Mouse (Mus musculus): ENCODE measurements around the gene Mypn. TPM values are rescaled to one million over a fixed set of nuclear protein-coding genes. Genes with fewer than 3 reads are reported as not detected.

Mypn gene
- polyA plus RNA-seq, 1 experiment from 2014 or later: 0.14 TPM

- no peaks in the 10 kb centered on the region for H3K27me3 ChIP-seq
- H3K4me2 ChIP-seq: no peak overlapping the region
- 34% methylated on average over 8 of the region's 8 CpGs for WGBS
- H3K4me1 ChIP-seq: no peaks in the 10 kb centered on the region
- H3K4me3 ChIP-seq: no peak overlapping the region
- no peak for ATAC-seq (ENCODE audit: insufficient number of reproducible peaks, insufficient read depth, low FRiP score, low TSS enrichment, low read depth)
- H3K36me3 ChIP-seq: no peaks in the 10 kb centered on the region
- H3K27ac ChIP-seq: no peak overlapping the region
- no peaks in the 10 kb centered on the region for H3K9me3 ChIP-seq
- no peak overlapping the region for H3K9ac ChIP-seq
These were observed 81.2 kb downstream of the Mypn start for GRCm38 (mm10) chr10:63122516-63122915.

GRCm38 (mm10) chr10:63121961-63122360 is 81.8 kb downstream of the Mypn start:
- Histone ChIP-seq H3K36me3 (no peaks in the 10 kb centered on the region), H3K4me3 (no peak overlapping the region), H3K4me1 (no peaks in the 10 kb centered on the region), H3K9me3 (no peaks in the 10 kb centered on the region), H3K4me2 (no peak overlapping the region), H3K27ac (no peak overlapping the region), H3K27me3 (no peaks in the 10 kb centered on the region), H3K9ac (no peak overlapping the region)
- no peak for ATAC-seq (ENCODE audit: insufficient number of reproducible peaks, insufficient read depth, low FRiP score, low TSS enrichment, low read depth)
- WGBS: 86% methylated on average over 14 of the region's 14 CpGs

GRCm38 (mm10) chr10:63119916-63120315 is 83.8 kb downstream of the Mypn start:
- Histone ChIP-seq H3K4me1 (no peaks in the 10 kb centered on the region), H3K36me3 (no peaks in the 10 kb centered on the region), H3K27ac (no peak overlapping the region), H3K27me3 (no peaks in the 10 kb centered on the region), H3K9ac (no peak overlapping the region), H3K4me3 (no peak overlapping the region), H3K9me3 (no peaks in the 10 kb centered on the region), H3K4me2 (no peak overlapping the region)
- ATAC-seq (ENCODE audit: insufficient number of reproducible peaks, insufficient read depth, low FRiP score, low TSS enrichment, low read depth): no peak
- WGBS: 77% methylated on average over 14 of the region's 14 CpGs

GRCm38 (mm10) chr10:63117583-63117982 is 86.2 kb downstream of the Mypn start:
- ATAC-seq (ENCODE audit: insufficient number of reproducible peaks, insufficient read depth, low FRiP score, low TSS enrichment, low read depth): no peak
- Histone ChIP-seq H3K4me1 (no peaks in the 10 kb centered on the region), H3K9ac (no peak overlapping the region), H3K27ac (no peak overlapping the region), H3K36me3 (no peaks in the 10 kb centered on the region), H3K27me3 (no peaks in the 10 kb centered on the region), H3K9me3 (no peaks in the 10 kb centered on the region), H3K4me2 (no peak overlapping the region), H3K4me3 (no peak overlapping the region)
- WGBS: 92% methylated on average over 8 of the region's 8 CpGs

DNA sequence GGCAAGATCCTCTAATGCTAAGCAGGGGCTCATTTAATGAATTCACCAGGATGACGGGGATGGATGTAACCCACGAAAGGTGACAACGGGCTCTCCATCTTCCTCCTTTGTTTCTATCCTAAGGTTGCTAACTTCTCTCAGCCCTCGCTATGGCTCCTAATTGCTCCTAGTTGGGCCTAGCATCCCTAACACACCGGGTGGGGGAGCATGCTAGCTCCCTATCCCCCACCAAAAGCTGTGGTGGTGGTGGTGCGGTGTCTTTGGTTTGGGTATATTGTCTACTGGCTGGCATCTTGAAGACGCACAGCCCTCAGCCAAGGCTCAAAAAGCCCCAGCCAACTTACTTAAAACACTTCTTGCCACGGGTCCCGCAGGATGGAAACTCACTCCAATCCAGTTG is 87.4 kb downstream of the Mypn start:
- Histone ChIP-seq H3K9ac (no peak overlapping the region), H3K4me2 (no peak overlapping the region), H3K27me3 (no peaks in the 10 kb centered on the region), H3K27ac (no peak overlapping the region), H3K4me3 (no peak overlapping the region), H3K9me3 (no peaks in the 10 kb centered on the region), H3K36me3 (no peaks in the 10 kb centered on the region), H3K4me1 (no peaks in the 10 kb centered on the region)
- no peak for ATAC-seq (ENCODE audit: insufficient number of reproducible peaks, insufficient read depth, low FRiP score, low TSS enrichment, low read depth)
- WGBS: 90% methylated on average over 9 of the region's 9 CpGs

DNA sequence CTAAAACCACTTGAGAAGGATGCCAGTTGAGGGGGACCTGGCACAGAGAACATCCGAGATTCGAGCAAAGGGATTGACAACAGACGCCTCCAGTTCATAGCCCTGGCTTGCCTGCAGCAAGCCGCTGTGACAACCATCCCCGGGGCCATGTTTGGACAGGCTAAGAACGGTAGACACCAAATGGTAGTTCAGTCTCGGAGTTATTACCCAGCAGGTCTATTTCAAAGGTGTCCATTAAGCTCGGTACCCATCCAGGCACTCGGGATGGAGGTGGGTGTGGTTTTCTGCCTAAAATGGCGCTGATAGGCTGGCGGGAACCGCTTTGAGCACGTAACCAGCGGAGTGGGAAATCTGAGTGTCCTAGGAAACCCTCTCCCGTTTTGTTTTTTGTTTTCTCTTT is 87.9 kb downstream of the Mypn start:
- no peak overlapping the region for H3K27ac ChIP-seq
- no peaks in the 10 kb centered on the region for H3K36me3 ChIP-seq
- WGBS: 82% methylated on average over 15 of the region's 15 CpGs
- H3K9ac ChIP-seq: no peak overlapping the region
- ATAC-seq (ENCODE audit: insufficient number of reproducible peaks, insufficient read depth, low FRiP score, low TSS enrichment, low read depth): no peak
- no peaks in the 10 kb centered on the region for H3K9me3 ChIP-seq
- no peak overlapping the region for H3K4me2 ChIP-seq
- H3K27me3 ChIP-seq: no peaks in the 10 kb centered on the region
- H3K4me3 ChIP-seq: no peak overlapping the region
- no peaks in the 10 kb centered on the region for H3K4me1 ChIP-seq

GRCm38 (mm10) chr10:63113716-63114360 is 89.9 kb downstream of the Mypn start:
- no peaks in the 10 kb centered on the region for H3K4me1 ChIP-seq
- no peaks in the 10 kb centered on the region for H3K36me3 ChIP-seq
- no peaks in the 10 kb centered on the region for H3K9me3 ChIP-seq
- H3K27ac ChIP-seq: no peak overlapping the region
- H3K27me3 ChIP-seq: no peaks in the 10 kb centered on the region
- H3K4me2 ChIP-seq: no peak overlapping the region
- H3K4me3 ChIP-seq: no peak overlapping the region
- H3K9ac ChIP-seq: no peak overlapping the region
- no peak for ATAC-seq (ENCODE audit: insufficient number of reproducible peaks, insufficient read depth, low FRiP score, low TSS enrichment, low read depth)
- 82% methylated on average over 6 of the region's 6 CpGs for WGBS

DNA sequence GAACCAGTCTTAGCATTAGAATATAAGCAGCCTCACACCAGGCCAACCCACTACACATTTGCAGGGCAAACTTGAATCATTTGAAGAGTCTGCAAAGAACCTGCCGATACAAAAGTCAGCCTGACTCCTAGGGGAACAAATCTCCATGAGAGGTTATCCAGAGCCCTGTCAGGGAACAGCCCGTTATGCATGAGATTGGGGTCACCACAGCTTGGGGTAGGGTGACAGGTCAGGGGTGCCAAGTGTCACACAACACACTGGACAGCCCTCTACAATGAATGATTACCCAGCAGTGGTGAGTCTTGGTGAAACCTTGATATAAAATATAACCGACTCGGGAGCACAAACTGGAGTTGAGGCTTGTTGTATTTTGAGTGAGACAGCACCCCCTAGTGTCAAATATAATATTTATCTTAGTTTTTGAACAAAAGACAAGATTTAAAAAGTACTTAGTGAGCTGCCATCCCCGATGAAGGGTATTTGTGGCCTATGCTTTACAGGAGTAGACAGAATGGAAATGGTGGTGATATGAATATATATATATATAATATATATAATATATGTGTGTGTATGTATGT is 90.6 kb downstream of the Mypn start:
- H3K9me3 ChIP-seq: no peaks in the 10 kb centered on the region
- H3K27ac ChIP-seq: no peak overlapping the region
- H3K4me1 ChIP-seq: no peaks in the 10 kb centered on the region
- 52% methylated on average over 5 of the region's 5 CpGs for WGBS
- H3K36me3 ChIP-seq: no peaks in the 10 kb centered on the region
- ATAC-seq (ENCODE audit: insufficient number of reproducible peaks, insufficient read depth, low FRiP score, low TSS enrichment, low read depth): no peak
- no peaks in the 10 kb centered on the region for H3K27me3 ChIP-seq
- no peak overlapping the region for H3K4me3 ChIP-seq
- H3K4me2 ChIP-seq: no peak overlapping the region
- no peak overlapping the region for H3K9ac ChIP-seq

GRCm38 (mm10) chr10:63100657-63101056 is 103.1 kb downstream of the Mypn start:
- Histone ChIP-seq H3K4me2 (peak overlapping the region; percentile 94), H3K9me3 (no peaks in the 10 kb centered on the region), H3K27me3 (peaks cover 47% of the 10 kb centered on the region), H3K9ac (peak overlapping the region; percentile 72), H3K4me1 (peaks cover 10% of the 10 kb centered on the region; the same call in 1 of the 2 replicates), H3K36me3 (no peaks in the 10 kb centered on the region), H3K4me3 (peak overlapping the region; percentile 56), H3K27ac (no peak overlapping the region)
- 9% methylated on average over 9 of the region's 9 CpGs for WGBS
- ATAC-seq (ENCODE audit: insufficient number of reproducible peaks, insufficient read depth, low FRiP score, low TSS enrichment, low read depth): no peak

DNA sequence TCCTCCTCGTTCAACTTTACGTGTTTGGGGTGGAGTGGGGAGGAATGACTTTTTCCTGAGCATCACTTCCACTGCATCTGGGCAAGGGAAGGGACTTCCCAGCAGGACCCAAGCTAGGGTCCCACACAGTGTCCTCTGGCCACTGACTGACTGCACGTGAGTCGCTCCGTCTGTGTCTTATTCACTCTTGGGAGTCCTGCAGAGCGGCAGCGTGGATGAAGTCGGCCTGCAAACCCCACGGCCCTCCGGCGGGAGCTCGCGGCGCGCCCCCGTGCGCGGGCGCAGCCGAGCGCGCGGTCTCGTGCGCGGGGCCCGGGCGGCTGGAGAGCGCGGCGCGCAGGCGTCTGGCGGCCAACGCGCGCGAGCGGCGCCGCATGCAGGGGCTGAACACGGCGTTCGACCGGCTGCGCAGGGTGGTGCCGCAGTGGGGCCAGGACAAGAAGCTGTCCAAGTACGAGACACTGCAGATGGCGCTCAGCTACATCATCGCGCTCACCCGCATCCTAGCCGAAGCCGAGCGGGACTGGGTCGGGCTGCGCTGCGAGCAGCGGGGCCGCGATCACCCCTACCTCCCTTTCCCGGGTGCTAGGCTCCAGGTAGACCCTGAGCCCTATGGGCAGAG is 103.7 kb downstream of the Mypn start:
- H3K9ac ChIP-seq: peak overlapping the region; percentile 72
- under 1% methylated on average over 60 of the region's 62 CpGs for WGBS
- peaks cover 10% of the 10 kb centered on the region; the same call in 1 of the 2 replicates for H3K4me1 ChIP-seq
- peak overlapping the region; percentile 56 for H3K4me3 ChIP-seq
- no peaks in the 10 kb centered on the region for H3K9me3 ChIP-seq
- H3K27ac ChIP-seq: no peak overlapping the region
- no peaks in the 10 kb centered on the region for H3K36me3 ChIP-seq
- peaks cover 47% of the 10 kb centered on the region for H3K27me3 ChIP-seq
- ATAC-seq (ENCODE audit: insufficient number of reproducible peaks, insufficient read depth, low FRiP score, low TSS enrichment, low read depth): peak; percentile 48; the same call in 1 of the 2 replicates
- H3K4me2 ChIP-seq: peak overlapping the region; percentile 94

DNA sequence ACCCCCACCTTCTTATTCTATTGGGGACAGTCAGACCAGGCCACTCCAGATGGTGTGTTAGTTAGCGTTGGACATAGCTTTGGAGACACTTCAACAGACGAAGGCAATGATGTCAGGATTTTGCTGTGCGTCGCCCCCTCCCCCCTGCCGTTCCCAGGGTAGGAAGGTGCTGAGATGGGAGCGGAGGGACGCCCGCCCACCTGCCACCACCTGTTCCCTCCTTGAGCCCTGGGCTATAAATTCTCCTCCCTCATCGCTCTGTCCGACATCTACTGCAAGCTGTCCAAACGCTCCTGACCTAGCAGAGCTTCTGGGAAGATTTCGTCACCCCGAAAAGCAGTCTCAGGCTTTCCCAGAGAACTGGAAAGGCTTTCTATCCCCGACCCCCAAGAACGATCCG is 104.2 kb downstream of the Mypn start, which contains the start of gene Atoh7:
Atoh7 (plus strand) TSS at position 131 of the 400 bp plus-strand sequence.
- Histone ChIP-seq H3K9me3 (no peaks in the 10 kb centered on the region), H3K27me3 (peaks cover 47% of the 10 kb centered on the region), H3K4me1 (peaks cover 10% of the 10 kb centered on the region; the same call in 1 of the 2 replicates), H3K4me2 (peak within 1 kb of the TSS; percentile 94), H3K9ac (peak within 1 kb of the TSS; percentile 72), H3K4me3 (peak within 1 kb of the TSS; percentile 56), H3K36me3 (no peaks in the 10 kb centered on the region), H3K27ac (no peak within 1 kb of the TSS)
- WGBS: 4% methylated on average over 16 of the region's 16 CpGs
- no peak for ATAC-seq (ENCODE audit: insufficient number of reproducible peaks, insufficient read depth, low FRiP score, low TSS enrichment, low read depth)

DNA sequence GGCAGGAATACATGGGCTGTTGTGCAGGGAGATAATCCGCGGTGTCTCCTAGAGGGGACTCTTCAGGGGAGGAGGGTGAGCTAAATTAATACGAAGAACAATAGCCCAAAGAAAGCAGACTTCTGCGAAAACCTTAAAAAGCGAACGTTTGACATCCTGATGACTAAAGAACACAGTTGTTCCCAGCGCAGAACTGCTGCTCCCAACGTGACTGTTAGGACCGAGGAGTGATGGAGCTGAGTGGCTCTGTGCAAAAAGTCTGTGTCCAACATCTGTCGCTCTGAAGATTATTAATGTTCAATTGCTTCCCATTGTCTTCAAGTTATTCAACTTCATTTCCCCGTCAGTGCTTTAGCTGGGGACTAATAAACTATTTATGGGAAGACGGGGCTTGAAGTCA is 105.6 kb downstream of the Mypn start:
- Histone ChIP-seq H3K36me3 (no peaks in the 10 kb centered on the region), H3K4me3 (no peak overlapping the region), H3K4me1 (peaks cover 10% of the 10 kb centered on the region; the same call in 1 of the 2 replicates), H3K27ac (no peak overlapping the region), H3K27me3 (peaks cover 47% of the 10 kb centered on the region), H3K9me3 (no peaks in the 10 kb centered on the region), H3K9ac (no peak overlapping the region), H3K4me2 (no peak overlapping the region)
- ATAC-seq (ENCODE audit: insufficient number of reproducible peaks, insufficient read depth, low FRiP score, low TSS enrichment, low read depth): no peak
- WGBS: 65% methylated on average over 12 of the region's 12 CpGs
